Mouse (Mus musculus) bone marrow macrophage, adult 2 months (primary cell): ENCODE data around the gene Lrrc8e. TPM values are rescaled to one million over a fixed set of nuclear protein-coding genes. Genes with fewer than 3 reads are reported as not detected.

Experiments
- H3K27ac ChIP-seq: 2 replicates; pipeline ENCODE4 v1.5.1; 2012; ENCODE audit warnings: low read depth, low read length; ENCODE audit not compliant: insufficient read depth
- H3K4me1 ChIP-seq: 2 replicates; pipeline ENCODE4 v1.6.1; 2012; ENCODE audit warnings: low read length; ENCODE audit not compliant: control insufficient read depth, insufficient read depth
- H3K4me3 ChIP-seq: 2 replicates; pipeline ENCODE4 v1.5.1; 2012; ENCODE audit warnings: mild to moderate bottlenecking, low read length, moderate library complexity; ENCODE audit not compliant: insufficient read depth
- CTCF ChIP-seq: IDR thresholded peaks from 2 replicates; pipeline ENCODE4 v1.5.1; 2012; ENCODE audit warnings: low read depth, mild to moderate bottlenecking, low read length, moderate library complexity
- POLR2A ChIP-seq: IDR thresholded peaks from 2 replicates; pipeline ENCODE4 v1.6.1; 2012; ENCODE audit warnings: mild to moderate bottlenecking, low read depth, low read length, borderline replicate concordance
- polyA plus RNA-seq: library from polyadenylated mRNA; stranded (reverse); fragments of >200 nt; gene quantifications from 2 replicates; pipeline ENCODE4 v1.2.4, GENCODE M21; 2012; ENCODE audit not compliant: missing spikeins, insufficient read depth, insufficient read length

Gene Lrrc8e
- not detected in 2 replicates for polyA plus RNA-seq

DNA sequence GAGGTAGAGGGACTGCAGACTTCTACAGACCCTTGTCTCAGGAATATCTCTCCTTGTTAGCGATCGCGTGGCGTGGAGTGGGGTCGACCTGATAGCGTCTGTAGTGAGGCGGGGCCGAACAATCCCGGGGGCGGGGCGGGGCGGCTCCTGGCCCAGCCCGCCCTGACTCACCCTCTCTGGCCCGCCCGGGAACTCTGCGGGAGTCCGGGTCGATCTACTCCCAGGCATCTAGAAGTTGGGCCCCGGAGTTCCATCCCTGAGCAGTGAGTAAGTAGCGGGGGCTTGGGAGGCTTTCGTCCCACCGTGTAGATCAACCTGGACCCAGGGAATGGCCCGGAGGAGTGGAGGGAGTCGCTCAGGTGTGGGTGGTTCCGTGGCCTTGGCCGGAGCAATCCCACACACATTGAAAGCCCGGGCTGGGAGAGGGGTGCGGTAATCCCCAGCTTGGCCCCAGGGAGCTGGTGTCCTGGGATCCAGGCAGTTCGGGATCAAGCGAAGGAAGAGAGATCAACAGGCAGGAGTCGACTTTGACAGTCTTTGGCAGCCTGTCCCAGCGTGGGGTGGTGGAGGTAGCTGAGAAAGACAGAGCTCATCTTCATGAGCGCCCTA lies at the start of gene Lrrc8e:
Gene Lrrc8e, plus strand, starts transcription at position 89 of the 609 bp plus-strand sequence.
- no peak within 1 kb of the TSS for H3K27ac ChIP-seq
- no peaks in the 10 kb centered on the region for H3K4me1 ChIP-seq
- no peak for TF ChIP-seq POLR2A
- no peak for TF ChIP-seq CTCF
- H3K4me3 ChIP-seq, result no peak within 1 kb of the TSS

DNA sequence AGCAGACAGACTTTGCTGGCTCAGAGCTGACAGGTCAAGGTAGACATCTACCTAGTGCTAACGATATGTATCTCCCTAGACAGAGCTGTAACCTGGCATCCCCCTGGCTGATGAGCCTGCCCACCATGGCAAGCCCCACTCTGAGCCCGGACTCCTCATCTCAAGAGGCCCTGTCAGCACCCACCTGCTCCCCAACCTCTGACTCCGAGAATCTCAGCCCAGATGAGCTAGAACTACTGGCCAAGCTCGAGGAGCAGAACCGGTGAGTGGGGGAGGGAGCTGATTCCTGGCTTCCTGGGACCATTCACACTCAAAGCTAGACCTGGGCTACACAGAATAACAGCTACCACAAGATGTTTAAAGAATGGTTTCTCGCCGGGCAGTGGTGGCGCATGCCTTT lies 43.2 kb upstream of the Lrrc8e start:
- Histone ChIP-seq H3K4me3 (no peak overlapping the region), H3K27ac (no peak overlapping the region), H3K4me1 (peaks cover 3% of the 10 kb centered on the region; the same call in 1 of the 2 replicates)
- no peak for TF ChIP-seq POLR2A

DNA sequence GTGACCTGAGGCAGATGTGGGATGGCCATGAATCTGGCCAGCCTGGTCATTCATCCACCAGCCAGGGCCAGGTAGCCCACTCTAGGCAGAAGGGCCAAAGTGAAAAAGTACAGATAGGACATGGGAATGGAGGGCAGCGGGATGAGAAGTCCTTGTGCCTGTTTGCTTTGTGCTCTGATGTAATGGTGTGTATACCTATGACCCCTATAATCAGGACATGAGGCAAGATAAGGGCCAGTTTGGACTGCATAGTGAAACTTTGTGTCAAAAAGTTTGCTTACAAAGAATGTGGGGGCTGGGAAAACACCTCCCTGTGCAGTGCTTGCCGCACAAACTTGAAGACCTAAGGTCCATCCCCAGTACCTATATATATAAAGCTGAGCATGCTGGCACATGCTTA lies 40.5 kb upstream of the Lrrc8e start:
- H3K27ac ChIP-seq, result no peak overlapping the region
- no peak for TF ChIP-seq POLR2A
- TF ChIP-seq CTCF, result no peak
- H3K4me3 ChIP-seq, result no peak overlapping the region
- H3K4me1 ChIP-seq, result peaks cover under 1% of the 10 kb centered on the region; the same call in 1 of the 2 replicates

DNA sequence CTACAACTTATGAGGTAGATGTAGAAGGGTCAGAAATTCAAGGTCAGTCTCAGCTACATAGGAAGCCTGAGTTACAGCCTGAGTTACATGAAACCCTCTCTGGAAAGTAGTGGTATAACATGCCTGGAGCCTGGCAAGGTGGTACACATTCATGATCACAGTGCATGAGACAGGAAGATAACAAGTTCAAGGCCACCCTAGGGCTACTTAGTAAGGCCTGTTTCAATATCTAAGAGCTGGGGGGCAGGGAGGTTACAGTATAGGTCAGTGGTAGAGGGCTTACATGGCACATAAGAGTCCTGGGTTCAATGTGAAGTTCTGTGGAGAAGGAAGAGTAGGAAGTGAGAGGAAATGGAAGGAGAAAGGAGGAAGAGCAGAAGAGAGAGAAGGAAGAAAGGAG lies 38.0 kb upstream of the Lrrc8e start:
- H3K4me1 ChIP-seq, result 0 out of 2 replicates have a peak, but pooled peaks cover 2% of the 10 kb centered on the region
- no peak overlapping the region for H3K27ac ChIP-seq
- TF ChIP-seq POLR2A, result no peak
- no peak for TF ChIP-seq CTCF
- H3K4me3 ChIP-seq, result no peak overlapping the region

DNA sequence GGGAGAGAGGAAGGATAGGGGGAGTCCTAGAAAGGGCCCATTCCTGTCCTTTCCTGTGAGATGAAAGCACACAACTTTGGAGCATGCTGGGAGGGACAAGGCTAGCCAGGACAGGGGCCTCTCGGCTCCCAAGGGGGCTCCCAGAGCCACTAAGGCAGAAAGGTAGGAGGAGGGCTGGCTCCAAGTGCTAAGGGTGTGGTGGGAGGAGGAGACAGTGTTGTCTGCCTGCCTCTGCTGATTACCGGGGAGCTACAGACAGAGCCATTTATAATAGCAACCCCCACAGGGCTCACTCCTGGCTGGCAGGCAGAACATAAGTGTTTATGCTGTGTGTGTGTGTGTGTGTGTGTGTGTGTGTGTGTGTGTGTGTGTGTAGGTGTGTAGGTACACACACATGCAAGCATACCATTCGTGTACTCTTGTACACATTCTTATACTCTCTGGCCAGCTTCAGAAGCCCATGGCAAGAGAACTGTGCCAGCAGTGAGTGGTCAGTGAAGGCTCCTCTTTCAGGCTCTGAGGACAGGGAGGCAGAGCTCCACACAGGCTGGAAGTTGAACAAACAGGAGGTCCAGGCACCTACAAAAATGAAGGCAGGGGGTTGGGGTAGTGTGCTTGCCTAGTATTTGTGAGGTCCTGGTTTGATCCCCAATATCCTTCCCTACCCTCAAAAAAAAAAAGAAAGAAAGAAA lies 37.5 kb upstream of the Lrrc8e start:
- Histone ChIP-seq H3K27ac (no peak overlapping the region), H3K4me1 (0 out of 2 replicates have a peak, but pooled peaks cover 2% of the 10 kb centered on the region), H3K4me3 (no peak overlapping the region)

DNA sequence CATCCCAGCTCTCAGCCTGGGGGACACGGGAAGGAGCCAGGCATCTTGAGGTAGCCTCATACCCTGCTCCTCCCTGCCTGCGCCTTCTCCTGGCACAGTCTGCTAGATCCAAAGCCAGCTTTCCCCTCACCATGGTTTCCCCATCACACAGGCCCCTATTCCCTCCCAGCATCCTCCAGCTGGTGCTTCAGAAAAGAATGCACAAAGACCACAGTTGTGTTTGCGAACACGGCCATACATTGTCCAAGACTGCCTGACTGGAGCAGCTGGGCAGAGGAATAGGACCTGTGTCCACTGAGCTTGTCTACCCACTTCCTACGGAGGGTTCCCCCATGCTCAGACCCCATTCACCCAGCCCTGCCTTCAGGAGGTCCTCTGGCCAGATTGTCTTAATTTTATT lies 34.3 kb upstream of the Lrrc8e start:
- Histone ChIP-seq H3K27ac (no peak overlapping the region), H3K4me3 (no peak overlapping the region), H3K4me1 (0 out of 2 replicates have a peak, but pooled peaks cover 2% of the 10 kb centered on the region)
- TF ChIP-seq CTCF (no peak), POLR2A (no peak)

More for the DNA sequence above, 37.5 kb upstream of the Lrrc8e start:
- TF ChIP-seq POLR2A (no peak), CTCF (no peak)

DNA sequence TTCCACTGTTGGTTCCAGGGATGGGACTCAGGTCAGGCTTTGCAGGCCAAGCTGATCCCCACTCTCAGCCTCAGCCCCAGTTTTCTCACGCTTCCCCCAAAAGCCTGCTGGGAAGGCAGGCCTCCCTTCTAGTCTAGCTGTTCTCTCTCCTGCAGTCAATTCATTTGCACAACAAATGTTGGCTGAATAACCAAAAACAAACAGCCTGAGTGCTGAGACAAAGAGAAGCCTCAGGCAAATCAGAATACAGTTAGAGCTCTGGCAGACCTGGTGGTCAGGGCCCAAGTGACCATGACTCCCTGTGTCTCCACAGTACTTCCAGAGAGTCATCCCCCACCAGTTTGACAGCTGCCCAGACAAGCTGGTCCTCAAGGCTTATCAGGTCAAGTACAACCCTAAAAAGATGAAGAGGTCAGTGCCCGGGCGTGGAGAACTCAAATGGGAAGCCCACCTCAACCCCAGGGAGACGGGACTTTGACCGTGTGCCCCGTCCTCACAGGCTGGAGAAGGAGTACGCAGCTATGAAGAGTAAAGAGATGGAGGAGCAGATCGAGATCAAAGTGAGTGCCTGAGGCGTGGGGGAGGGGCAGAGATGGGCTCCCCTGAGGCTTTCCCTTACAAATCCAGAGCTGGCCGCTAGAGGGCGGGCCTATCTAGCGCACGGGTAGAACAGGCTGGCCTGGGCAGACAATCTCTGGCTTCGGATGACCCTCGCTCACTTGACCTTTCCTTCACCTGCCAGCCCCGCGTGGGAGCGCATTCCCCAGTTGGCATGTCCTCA lies 33.6 kb upstream of the Lrrc8e start:
- no peak overlapping the region for H3K27ac ChIP-seq
- no peak overlapping the region for H3K4me3 ChIP-seq
- TF ChIP-seq CTCF (peak; percentile 77), POLR2A (no peak)
- H3K4me1 ChIP-seq, result 0 out of 2 replicates have a peak, but pooled peaks cover 2% of the 10 kb centered on the region

DNA sequence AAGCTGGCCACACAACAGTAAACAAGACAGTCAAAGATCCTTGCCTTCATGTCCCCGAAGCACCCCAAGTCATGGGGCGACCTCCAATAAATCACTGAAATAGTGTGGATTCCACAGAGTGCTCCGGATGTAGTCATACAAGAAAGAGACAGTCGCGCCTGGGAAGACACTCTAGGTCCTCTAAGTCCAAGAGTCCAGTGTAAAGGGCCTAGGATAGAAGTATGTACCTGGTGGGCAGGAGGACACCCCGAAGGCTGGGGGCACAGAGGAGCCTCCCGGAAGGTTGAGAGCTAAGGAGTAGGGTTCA lies 33.1 kb upstream of the Lrrc8e start:
- TF ChIP-seq CTCF, result no peak
- no peak for TF ChIP-seq POLR2A
- Histone ChIP-seq H3K4me3 (no peak overlapping the region), H3K27ac (no peak overlapping the region), H3K4me1 (0 out of 2 replicates have a peak, but pooled peaks cover 2% of the 10 kb centered on the region)

DNA sequence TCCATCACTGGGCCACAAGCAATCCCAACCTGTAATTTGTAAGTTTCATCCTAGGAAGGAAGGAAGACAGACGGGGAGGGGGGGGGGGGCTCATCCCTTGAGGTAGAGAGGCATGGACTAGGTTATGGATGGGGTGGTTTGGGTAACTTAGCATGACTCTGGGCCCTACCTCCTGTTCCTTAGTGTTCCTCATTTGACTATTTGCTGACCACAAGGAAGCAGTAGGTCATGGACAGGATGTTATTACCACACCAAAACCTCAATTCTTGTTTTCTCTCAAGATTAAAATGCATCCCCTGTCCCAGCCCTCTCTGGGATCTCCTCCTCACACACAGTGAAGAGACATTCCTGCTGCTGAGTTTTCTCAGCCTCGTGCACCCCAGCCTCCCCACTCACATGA lies 25.3 kb upstream of the Lrrc8e start:
- H3K4me1 ChIP-seq, result peaks cover 14% of the 10 kb centered on the region
- TF ChIP-seq POLR2A (no peak), CTCF (no peak)
- no peak overlapping the region for H3K27ac ChIP-seq
- no peak overlapping the region for H3K4me3 ChIP-seq
